Mouse (Mus musculus): ENCODE measurements at regions not wholly inside any gene's neighbourhood (a gene's known extent, or its start where the extent isn't known, plus 50 kb on each side); places are given as distances from the start of the nearest gene placed in this dataset.

DNA sequence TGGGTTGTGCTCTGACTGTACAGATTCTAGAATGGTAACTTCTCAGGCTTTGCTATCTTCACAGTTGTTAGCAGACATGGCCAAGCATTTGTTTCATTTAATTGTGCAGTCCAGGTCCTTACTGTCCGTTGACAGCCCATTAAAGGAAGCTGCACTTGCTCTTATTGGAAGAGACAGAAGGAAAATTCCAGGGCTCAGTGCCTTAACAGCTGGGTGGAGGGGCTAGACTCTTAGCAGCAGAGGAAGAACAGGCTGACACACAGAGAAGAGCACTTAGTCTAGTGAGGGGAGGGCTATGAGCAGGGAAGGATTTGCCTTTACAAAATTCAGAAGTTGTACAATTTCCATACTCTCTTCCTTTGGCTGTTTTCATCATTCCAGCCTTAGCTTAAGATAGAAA is 161.5 kb upstream of the Ghitm start:
- DNase-seq (ENCODE audit: low spot score in 2 of 2), result no peak

DNA sequence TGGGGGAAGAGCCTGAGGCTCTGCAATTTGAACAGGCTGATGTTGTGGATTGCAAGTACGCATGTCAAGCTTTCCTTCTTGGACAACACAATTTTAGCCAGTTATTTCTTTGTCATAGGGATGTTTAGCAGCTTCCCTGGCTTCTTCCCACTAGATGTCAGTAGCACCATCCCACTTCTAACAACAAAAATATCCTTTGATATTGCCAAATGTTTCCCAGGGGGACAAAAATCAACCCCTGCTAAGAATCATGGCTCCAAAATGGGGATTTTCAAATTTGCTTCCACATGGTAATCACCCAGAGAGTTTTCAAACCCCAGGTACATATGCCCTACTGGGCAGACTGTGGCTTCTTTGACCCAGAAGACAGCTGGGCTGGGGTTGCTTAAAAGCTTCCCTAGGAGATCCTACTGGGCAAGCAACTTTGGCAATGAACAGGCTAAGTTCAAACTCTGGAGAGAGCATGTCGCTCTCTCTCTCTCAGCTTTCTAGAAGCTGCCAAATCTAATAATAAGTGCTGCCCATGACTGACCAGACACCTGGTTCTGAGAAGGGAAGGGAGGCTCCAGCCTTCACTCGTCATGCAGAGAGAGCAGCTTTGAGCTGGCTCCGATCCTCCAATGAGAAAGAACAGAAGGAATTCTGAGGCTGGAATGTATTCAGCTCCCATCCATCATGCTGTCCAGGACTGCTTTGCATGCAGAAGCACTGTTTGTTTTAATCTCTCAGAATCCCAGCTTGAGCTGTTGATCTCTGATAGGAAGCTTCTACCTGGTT is 157.2 kb upstream of the Ghitm start:
- no peak for DNase-seq (ENCODE audit: low spot score in 2 of 2)

DNA sequence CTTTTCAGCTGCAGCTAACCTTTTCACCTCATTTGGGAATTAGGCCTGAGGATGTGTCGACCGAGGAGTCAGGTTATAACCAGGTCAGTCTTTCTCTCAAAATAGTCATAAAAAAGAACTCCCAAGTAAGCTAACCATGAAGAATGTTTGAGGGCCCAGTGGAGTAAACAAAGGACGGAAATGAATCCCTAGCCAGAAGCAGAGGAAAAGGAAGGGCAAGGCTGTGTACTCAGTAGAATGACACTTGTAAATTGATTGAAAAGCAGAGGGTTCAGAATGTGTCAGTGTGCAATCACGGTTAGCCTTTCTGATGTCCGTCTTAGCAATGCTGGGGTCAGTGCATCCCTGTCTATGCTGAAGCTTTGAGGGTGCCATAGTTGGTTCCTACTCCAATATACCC is 149.3 kb upstream of the Ghitm start:
- no peak for DNase-seq (ENCODE audit: low spot score in 2 of 2)

DNA sequence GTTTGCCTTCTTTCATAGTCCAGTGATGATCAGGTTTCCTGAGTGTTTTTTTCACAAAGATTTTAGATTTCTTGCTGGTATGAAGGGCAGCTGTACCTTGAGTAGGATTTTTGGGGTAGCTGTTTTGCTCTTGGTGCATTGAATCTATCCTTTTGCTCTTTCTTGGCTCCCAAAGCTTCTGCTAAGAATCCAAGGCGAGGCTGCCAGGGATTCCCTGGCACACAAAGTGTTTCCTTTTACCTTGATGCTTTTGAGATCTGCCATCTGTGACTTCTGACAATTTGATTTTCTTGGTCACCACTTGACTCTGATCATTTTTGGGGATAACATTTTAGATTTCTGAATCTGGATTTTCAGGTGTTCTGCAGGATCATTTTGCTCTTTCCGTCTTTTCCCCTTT is 144.3 kb upstream of the Ghitm start:
- DNase-seq (ENCODE audit: low spot score in 2 of 2), result no peak

GRCm38 (mm10) chr14:37276728-37277695 is 141.9 kb upstream of the Ghitm start:
- DNase-seq (ENCODE audit: low spot score in 2 of 2), result no peak

DNA sequence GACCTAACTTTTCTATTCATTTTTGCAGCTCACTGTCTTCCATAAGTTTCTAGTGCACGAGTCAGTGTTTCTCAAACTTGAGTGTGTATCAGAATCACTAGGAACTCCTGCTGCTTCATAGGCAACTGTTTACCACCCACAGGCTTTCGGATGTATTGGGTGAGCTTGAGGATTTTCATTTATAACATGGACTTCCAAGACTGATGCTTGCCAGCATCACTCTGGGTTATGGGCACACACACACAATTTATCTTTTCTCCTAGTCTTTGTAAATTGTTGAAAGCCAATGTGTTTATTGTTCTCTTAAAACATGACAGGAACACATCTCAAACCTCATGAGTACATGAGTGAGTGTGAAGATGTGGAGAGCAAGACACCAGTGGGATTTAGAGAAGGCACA is 137.0 kb upstream of the Ghitm start:
- DNase-seq (ENCODE audit: low spot score in 2 of 2), result no peak

- no peak for DNase-seq (ENCODE audit: low spot score in 2 of 2)
These were observed 136.2 kb upstream of the Ghitm start for GRCm38 (mm10) chr14:37271015-37271933.

- no peak for DNase-seq (ENCODE audit: low spot score in 2 of 2)
These were observed 134.8 kb upstream of the Ghitm start for GRCm38 (mm10) chr14:37269920-37270319.

- DNase-seq (ENCODE audit: low spot score in 2 of 2), result peak; percentile 38 to 41
These were observed 103.6 kb upstream of the Ghitm start for GRCm38 (mm10) chr14:37238632-37239032.

DNA sequence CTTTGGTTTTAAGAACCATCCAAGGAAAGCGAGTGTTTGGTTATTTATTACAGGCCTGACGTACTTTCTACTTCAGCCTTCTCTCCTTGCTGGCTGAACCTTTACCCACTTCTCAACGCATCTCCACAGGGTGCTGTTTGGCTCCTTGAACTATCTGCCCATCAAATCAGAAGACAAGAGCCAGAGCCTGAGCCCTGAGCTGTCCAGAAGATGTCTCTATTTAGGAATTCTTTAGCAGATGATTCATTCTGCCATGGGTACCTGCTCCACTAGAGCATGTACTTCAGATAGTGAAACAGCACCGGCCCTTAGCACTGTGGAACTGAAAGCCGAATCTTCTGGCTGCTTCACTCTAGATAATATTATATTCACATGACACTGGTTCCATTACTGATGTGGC is 102.1 kb upstream of the Ghitm start:
- DNase-seq (ENCODE audit: low spot score in 2 of 2), result no peak

DNA sequence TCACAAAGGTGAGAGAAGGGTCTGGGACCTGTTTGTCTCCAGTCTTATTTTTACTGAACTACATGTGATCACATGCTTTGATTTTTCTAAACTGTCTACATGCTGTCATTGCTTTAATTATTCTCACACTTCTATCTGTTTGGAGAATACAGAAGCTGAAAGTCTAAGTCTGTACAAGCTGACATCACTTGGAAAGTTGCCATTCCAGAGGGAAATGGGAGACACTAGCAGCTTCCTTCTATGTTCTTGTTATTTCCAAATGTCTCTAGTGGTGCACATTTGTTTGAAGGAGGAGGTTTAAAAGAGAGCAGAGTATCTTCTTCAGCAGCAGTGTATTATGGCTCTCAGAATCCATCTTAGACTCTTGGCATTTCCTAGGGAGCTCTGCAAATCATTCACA is 73.2 kb upstream of the Ghitm start:
- DNase-seq (ENCODE audit: low spot score in 2 of 2), result no peak

DNA sequence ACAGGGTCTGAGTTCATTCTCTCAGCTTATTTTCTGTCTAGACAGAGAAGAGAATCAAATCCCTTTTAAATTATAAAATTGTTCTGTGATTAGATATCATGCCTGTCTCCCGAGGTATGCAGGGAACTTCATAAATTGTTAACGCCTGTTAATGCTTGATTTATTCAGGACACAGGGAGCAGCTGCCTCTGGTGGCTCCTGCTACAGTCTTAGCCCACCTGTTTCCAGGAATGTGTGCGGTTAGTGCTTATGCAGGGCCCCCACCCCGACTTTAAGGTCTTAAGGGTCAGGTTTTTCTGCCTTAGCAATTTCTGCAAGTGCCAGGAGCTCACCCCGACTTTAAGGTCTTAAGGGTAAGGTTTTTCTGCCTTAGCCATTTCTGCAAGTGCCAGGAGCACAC is 54.7 kb upstream of the Ghitm start:
- no peak for DNase-seq (ENCODE audit: low spot score in 2 of 2)

Measured in spleen, postnatal 36 days (tissue).